Mouse (Mus musculus): ENCODE data around the gene Rpap3.

DNA sequence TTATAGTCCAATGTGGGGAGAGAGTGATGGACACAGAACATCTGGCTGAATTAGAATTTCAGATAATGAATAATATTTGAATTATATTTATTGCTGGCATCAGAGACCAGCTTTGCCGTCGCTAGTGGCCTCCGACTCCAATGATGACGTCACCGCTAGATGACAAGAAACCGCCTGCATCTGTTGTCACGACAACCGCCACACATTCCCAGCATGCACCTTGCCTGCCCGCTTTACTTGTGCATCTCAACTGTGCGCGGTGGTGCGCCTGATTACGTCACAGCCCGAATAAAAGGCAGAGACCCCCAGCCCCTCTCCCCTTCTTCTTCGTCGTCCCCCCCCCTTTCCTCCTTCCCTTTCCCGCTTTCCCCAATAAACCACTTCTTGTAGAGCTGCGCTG lies 57.4 kb downstream of the Rpap3 start:
- TF ChIP-seq CTCF (conservative IDR thresholded peaks at IDR 0.05; ENCODE audit: insufficient read depth, insufficient read length, low read depth, low read length) = no peak
- no peak for TF ChIP-seq POLR2A (IDR thresholded peaks at IDR 0.05; ENCODE audit: low read depth, low read length)

Data from kidney, adult 2 months (tissue).